Mouse (Mus musculus): Measurements from ENCODE around the gene Nin. TPM values are rescaled to one million over a fixed set of nuclear protein-coding genes. Genes with fewer than 3 reads are reported as not detected.

Nin gene
- total RNA-seq, 2 experiments from 2014 or later: 34.9 to 35.6 TPM

DNA sequence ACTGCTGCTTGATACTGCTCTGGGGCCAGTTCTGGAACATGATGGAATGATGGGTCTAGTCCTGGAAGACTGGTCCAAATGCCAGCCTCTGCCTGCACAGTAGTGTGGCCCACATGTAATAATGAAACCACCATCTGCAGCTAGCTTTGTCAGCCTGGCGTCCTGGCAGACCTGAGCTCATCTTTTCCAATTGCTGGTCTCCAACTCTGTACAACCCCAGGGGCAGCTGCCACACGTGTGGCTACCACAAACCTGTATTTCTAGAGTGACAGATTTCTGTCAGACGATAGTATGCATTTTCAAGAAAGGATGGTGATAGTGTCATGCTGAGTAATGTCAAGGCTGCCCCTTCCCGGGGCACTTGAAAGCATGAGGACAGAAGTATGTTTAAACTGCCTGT, 25.2 kb downstream of the Nin start:
- intact Hi-C loops (cut with DNase I): no loop called here

DNA sequence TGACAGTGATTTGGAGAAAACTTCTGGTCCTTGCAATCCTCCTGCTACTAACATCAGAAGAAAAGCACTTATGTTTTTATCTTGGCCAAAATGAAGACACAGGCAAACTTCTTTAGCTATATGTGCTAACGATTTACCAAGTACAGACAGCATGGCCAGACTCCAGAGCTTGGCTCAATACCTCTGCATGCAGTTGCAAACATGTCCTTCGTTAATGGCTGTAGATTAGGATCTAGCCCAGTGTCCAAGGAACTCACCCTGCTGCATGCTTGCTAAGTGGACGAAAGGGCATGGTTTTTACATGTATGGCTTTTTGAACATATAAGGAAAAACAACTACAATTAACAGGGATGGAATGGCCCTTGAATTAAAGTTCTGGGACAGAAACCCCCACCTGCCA, 28.2 kb downstream of the Nin start:
- intact Hi-C loops (cut with DNase I): no loop called here
- no peak for DNase-seq

More for the DNA sequence above, 25.2 kb downstream of the Nin start:
- no peak for DNase-seq

DNA sequence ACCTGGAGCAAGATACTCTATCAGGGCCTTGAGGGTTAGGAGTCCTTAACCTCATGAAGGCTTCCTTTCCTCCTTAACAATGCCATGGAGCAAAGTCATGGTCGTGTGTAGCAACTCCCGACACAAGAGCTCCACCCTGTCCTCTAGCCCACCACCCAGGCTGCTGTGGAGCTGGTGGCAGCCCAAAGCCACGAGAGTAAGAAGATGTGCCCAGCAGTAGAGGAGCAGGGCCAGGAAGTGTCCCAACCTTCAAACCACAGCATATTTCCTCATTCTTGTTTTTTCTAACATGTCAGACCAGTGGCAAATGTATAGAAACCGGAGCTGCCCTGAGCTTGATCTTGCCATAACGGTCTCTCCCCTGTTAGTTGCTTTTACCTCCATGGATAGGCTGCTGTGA, 29.3 kb downstream of the Nin start:
- DNase-seq: no peak
- intact Hi-C loops (cut with DNase I): no loop called here

DNA sequence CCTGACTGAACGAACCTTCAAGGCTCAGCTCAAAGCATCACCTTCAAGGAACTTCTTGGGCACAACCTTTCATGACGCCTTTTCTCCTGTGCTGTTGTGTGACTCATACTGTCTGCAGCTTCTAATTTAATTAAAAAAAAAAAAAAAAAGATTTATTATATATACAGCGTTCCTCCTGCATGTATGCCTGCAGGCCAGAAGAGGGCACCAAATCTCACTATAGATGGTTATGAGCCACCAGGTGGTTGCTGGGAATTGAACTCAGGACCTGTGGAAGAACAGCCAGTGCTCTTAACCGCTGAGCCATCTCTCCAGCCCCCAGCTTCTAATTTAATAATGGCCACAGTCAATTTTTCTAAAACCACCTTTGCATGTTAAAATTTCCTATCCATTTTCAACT, 29.8 kb downstream of the Nin start:
- no peak for DNase-seq
- intact Hi-C loops (cut with DNase I): no loop called here

DNA sequence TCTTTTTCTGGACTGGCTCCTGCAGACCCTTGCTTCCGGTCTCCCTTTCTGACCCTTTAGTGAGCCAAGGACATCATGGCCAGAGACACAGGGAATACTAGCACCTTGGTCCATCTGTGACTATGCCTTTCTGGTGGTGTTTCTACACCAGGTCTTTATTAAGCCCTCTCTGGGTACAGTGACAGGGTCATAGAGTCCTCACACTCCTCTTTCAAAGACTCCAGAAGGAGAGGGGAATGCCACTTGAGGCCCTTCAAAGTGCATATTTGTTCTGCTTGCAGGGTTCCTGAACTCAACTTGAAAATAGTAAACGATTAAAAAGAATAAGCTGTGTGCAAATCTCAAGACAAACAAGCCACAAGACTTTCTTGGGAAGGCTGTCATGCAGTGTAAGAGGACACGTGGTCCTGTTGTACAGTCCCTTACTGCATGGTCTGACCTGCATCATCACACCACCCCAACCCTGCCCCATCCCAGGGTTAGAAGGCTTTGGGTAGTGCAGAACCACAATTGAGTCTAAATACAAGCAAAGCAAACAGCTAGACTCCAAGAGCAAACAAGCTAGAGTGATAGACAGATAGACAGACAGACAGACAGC, 30.5 kb downstream of the Nin start:
- intact Hi-C loops (cut with DNase I): no loop called here

DNA sequence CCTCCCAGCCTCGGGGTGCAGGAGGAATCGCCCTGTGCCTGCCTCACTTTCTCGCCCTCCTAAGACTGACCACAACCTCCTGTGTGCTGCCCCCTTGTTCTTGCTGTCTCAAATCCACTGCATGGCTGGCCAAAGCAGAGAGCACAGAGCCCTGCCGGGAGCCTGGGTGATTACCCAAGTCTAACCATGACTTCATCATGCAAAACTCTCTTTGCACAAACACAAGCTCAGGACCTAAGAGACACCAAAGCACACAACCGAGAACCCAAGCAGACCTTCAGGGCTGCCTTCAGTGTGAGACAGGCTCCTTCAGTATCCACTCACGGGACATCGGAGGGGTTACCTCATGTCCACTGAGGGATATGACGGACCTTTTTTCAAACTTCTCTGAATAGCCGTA, 31.0 kb downstream of the Nin start:
- no peak for DNase-seq
- intact Hi-C loops (cut with DNase I): no loop called here

More for the DNA sequence above, 30.5 kb downstream of the Nin start:
- DNase-seq: no peak

DNA sequence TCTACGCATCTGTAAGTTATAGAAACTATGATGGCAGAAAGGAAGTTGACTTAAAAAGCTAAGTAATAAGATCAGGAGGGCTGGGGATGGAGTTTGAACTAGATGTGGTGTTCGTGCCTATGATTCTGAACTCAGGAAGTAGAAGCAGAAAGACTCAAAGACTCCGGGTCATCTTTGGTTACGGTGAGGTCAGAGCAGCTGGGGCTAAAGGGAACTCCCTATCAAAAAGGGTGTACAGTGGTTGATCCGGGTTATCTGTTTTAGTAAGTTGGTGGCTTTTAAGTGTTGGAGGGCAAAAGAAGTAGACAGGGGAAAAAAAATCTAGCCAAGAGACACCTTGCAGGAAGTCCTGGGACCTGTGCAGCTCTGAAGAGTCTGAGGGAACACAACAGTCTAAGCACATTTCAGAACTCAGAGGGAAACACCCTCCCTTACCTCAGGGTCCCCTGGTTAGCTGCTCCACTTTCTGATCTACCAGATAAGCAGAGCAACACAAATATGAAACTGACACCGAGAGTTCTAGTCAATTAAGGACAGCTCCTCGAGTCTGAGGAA, 35.0 kb downstream of the Nin start:
- intact Hi-C loops (cut with DNase I): no loop called here
- no peak for DNase-seq

DNA sequence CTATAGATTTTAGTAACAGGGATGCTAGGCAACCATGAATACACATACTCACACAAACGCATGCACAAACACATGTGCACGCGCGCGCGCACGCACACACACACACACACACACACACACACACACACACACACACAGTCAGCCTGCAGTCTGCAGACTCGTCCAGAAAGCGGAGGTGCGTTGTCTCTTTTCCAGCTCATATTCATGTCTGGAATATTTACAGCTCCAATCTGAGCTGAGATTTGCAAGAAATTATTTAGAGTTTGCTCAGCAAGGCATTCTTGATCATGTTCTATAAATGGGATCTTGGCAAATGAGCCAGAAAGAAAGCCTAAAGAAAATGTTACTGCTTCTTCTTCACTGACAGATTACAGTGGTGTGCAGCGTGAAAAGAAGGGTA, 37.0 kb downstream of the Nin start:
- no peak for DNase-seq
- intact Hi-C loops (cut with DNase I): no loop called here

DNA sequence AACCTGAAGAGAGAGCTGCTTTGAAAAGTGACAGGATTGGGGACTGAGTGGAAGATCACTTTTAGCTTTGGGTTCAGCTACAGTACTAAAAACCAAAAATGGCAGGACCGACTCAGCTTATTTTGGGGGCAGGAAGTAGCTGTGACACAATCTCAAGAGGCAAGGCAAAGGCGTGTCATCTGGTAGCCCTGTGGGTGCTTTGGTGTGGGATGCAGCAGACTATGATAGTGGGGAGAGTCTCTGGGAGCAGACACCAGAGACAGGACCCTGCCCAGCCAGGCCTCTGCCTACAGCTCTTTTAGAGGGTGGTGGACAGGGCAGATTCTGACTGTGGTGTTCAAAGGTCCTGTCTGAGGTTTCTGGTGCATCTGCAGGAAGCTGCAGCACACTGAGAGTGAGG, 38.5 kb downstream of the Nin start:
- intact Hi-C loops (cut with DNase I): no loop called here
- DNase-seq: no peak

DNA sequence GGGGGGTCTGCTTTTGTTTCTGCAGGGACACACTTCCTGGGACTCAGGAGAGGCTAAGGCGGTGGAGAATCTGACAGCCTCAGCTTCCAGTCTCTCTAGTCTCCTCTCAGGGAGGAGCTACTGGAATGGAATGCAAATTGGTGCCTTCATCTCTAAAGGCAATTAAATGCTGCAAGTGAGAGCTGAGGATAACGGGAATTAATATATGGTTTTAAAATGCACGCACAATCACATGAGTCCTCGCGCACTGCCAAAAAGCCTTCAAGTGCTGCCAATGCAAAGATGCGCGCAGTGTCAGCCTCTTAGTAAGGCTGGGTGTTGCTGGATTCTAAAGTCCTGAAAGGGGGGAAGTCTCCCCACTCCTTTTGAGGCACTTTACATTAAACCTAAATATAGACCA, 42.6 kb downstream of the Nin start:
- no peak for DNase-seq
- intact Hi-C loops (cut with DNase I): no loop called here

DNA sequence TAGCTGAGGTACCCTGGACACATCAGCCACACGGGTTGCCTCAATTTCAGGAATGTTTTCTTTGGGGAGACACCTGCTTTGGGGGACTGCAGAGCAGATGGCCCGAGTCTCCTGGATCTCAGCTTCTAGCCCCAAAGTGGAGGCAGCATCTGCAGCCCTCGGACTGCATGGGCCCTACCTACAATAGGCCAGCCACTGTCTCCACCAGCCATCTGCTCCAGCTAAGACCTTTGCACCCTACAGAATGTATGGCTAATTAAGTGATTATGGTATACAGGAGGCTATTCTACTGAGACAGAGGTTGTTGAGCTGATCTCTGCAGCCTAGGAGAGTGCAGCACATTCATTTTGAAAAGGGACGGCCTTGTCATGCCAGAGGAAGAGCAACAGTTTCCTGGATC, 43.2 kb downstream of the Nin start:
- no peak for DNase-seq

DNA sequence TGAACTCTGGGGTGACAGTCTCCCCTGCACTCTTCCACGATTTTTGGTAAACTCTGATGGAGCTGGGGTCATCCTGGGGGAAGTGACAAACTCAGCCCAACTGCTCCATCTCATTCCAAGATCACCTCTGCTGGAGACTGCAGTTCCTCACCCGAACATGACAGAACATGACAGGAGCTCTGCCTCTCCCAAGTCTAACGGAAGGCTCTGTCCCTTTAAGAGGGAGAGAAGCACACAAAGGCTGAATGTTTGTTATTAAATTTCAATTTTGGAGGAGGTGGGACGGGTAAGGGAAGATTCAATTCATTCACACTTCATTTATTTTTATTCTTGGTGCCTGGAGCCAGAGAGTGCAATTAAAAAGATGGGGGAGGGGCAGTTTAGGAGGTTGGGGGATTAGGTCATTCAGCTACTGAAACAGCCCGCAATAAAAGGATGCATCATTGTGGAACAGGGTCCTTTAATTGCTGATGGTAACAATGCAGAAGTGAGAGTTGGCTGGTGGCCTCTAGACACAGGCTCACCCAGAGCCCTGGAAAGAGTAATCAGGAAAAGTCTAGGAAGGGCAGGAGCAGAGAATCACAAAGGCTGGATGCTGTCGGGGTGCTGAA, 44.8 kb downstream of the Nin start:
- DNase-seq: no peak
- intact Hi-C loops (cut with DNase I): no loop called here

More for the DNA sequence above, 43.2 kb downstream of the Nin start:
- intact Hi-C loops (cut with DNase I): no loop called here

DNA sequence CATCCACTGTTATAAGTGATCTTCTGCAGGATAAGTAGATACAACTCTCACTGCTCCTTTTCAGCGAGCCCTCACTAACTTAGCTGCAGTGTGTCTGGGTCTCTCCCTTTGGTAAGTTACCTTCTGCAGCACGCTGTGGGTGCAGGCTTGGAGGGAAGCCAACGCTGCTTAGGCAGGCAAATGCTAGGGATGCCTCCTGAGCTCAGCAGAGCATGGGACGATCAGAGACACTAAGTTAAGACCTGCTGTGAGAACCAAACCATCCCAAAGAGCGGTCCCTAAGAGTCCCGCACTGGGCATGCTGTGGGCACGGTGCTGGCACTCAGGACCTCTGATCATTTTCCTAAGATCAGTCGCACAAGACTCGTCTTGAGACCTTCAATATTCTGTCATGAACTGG, 45.7 kb downstream of the Nin start:
- no peak for DNase-seq
- intact Hi-C loops (cut with DNase I): no loop called here

DNA sequence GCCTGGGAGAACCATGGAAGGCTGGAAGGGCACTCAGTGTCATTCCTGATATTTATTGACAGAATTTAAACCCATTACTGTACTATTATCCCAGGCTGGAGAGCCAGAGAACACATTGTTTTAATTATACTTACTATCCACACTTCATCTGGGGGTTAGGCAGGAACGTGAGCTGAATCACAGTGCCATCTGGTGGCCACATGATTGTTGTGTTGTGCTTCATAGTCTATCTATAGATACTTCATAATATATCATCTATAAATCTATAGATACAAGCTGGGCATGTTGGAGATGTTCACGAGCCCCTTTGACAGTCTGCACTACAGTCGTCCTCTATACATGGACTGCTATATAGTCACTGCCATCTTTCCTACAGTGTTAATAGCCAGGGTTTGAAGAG, 51.4 kb downstream of the Nin start:
- DNase-seq: peak; percentile 51 to 68
- intact Hi-C loops (cut with DNase I): loop anchor here (1.0 to 5.0 kb wide), 4 partner anchors 85 to 320 kb away; no protein-coding TSS in a partner anchor

DNA sequence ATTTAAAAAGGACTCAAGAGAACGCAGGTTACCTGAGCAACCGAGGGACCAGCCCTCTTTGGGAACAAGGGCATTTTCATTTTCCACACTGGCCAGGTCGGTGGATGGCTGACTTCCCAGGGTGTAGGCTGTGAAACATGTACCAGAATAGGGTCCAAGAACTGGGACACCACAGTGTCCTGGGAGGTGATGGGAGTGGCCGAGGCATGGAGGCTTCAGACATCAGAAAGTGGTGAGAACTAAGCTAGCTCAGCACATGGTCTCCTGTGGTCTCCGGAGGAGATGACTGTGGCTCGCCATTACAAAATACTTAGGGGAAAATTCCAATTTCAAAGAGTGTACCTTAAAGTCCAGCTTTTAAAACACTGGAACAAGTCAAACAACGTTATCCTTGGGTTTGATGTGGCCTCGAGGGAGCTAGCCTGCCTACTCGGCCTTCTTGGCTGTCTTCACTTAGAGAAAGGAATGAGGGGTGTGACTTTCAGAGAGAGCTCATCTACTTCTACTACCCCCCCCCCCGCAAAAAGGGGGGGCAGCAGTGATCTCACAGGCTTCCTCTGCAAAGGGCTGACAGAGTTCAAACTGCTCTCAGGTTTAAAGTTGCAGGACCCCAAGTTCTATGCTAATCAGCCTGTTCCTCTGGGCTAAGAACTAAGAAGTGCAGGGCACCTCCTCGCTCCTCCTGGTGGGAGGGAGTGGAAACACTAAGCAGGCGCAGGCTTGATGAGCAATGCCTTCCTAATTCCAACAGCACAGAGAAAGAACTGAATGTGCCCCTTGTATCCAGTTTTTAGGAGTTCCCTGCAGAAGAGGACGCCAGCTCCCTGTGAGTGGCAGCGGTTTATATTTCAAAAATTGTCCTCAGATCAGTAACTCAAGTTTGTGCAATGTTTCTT, 54.3 kb downstream of the Nin start:
- peak in 1 of 2 experiments; percentile 28 for DNase-seq
- intact Hi-C loops (cut with DNase I): loop anchor here (10.0 kb wide), 1 partner anchor 74 kb away; the partner anchor contains the start of gene Sav1

DNA sequence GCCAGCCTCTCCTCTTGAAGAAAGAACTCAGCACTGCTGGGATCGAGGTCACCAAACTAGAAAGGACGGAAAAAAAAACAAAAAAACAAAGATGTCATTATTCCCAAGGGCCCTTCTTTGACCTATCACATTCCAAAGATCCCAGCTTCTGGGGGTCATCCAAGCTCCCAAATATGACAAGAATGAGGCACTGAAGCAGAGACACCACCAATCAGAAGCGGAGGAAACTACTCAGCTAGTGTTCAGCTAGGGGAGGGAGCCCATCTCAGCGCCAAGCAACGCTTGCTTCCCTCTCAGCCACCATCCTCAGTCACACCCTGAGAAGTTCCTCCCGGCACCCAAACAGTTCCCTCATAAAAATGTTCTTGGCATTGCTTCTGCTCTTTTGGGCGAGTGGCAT, 62.8 kb downstream of the Nin start:
- peak; percentile 49 to 62 for DNase-seq
- intact Hi-C loops (cut with DNase I): loop anchor here (10.0 kb wide), 1 partner anchor 66 kb away; the partner anchor contains the start of gene Sav1

DNA sequence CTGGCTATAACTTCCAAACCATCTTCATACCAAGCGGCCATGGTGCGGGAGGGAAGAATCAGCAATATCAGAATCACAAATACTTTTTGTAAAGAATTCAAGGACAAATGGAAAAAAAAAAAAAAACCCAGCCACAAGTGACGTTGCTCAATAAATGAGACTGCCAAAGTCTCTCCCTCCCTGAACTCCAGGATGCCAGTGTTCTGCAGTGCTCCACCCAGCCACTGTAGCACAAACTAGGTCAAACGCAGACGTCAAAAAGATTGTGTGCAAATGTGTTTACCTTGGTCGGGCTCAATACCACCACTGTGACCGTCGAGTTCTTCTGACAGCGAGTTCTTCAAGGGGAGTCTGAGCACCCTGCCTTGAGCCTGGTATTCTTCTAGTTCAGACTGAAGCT, 64.8 kb downstream of the Nin start:
- DNase-seq: no peak
- intact Hi-C loops (cut with DNase I): no loop called here

DNA sequence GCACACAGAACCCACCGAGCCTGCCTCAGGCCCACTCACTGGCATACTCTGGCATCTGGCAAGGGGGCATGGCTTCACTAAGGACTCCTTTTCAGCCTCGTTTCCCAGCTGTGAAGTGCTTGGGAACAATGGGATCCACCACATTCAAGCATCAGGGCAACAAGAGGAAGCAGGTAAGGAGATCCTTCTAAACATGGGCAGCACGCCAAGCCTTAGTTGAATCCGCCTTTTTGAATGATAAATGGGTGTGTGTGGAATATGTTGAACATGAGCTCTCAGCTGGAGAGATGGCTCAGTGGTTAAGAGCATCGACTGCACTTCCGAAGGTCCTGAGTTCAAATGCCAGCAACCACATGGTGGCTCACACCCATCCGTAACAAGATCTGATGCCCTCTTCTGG, 66.2 kb downstream of the Nin start:
- DNase-seq: no peak
- intact Hi-C loops (cut with DNase I): no loop called here

DNA sequence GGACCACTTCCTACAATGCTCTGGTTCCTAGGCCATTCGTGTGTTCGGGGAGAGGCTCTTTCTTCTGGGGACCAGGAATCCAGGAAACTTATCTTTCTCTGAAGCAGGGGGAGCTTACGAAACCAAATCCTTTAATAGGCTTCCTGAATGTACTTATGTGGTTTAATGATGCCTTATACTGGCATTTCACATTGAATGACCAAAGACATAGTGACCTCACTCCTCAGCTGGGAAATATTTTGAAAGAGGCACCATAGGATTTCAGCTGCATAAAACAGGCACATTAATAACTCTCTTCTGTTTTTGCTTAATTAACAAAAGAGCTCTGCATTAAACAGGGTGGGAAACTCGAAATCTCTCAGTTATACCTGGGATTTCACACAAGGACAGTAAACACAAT, 69.2 kb downstream of the Nin start:
- DNase-seq: no peak
- intact Hi-C loops (cut with DNase I): no loop called here

DNA sequence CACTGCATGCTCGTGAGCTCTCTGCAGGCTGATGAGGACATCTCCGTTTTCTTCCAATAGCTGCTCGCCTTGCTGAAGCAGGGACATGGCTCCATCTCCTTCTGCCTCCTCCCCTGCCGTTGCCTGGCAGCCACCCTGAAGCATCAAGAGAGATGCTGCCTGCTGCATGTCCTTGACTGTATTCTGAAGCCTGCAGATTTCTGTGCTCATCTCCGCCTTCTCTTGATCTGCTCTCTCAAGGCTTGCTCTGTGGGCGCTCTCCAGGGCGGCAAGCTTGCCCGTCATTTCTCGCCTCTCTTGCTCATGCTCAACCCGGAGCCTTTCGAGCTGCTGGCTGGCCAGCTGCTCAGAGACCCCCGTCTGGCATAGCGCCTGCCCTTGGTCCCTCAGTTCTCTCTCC, 70.1 kb downstream of the Nin start:
- DNase-seq: no peak
- intact Hi-C loops (cut with DNase I): no loop called here

DNA sequence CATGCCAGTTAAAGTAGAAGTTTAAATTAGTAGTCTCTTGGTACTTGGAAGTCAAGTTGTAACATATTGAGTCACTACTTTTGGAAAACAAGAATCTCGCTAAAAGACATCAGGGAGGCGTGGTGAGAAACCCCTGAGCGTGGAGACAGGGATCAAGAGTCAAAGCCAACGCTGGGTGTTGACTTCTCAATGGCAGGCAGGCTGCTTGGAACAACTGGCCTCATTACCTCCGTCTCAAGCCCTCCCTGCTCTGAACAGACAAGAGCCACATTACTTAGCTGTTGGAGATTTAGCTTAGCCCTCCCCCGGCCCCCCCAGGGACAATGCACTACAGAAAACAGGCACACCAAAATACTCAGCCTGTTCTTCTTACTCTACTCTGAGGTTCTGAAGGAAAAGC, 72.5 kb downstream of the Nin start:
- intact Hi-C loops (cut with DNase I): no loop called here
- DNase-seq: no peak
